Mouse (Mus musculus): ENCODE data around the gene Limd1. TPM values are rescaled to one million over a fixed set of nuclear protein-coding genes. Genes with fewer than 3 reads are reported as not detected.

Gene Limd1
- polyA plus RNA-seq (2014; fragmentation: Illumina TruSeq; extraction: RNeasy Lipid Tissue Mini Kit (QIAGEN cat#74804)), result 20.3 TPM

GRCm38 (mm10) chr9:123478586-123479195, at the start of gene Limd1:
Limd1 (plus strand) TSS chr9:123478706.

GRCm38 (mm10) chr9:123529392-123530157, 51.1 kb downstream of the Limd1 start, which contains the start of gene Sacm1l:
Sacm1l (plus strand) TSS chr9:123529759.

Other genes with a start within 250 kb of the Limd1 start
- 10.2 TPM for gene Tmem158, start 217.9 kb upstream of the Limd1 start, polyA plus RNA-seq (2014; fragmentation: Illumina TruSeq; extraction: RNeasy Lipid Tissue Mini Kit (QIAGEN cat#74804))
- gene Lars2, start 111.8 kb upstream of the Limd1 start, polyA plus RNA-seq (2014; fragmentation: Illumina TruSeq; extraction: RNeasy Lipid Tissue Mini Kit (QIAGEN cat#74804)), result 23.9 TPM
- 201 TPM for gene Sacm1l, start 51.1 kb downstream of the Limd1 start, polyA plus RNA-seq (2014; fragmentation: Illumina TruSeq; extraction: RNeasy Lipid Tissue Mini Kit (QIAGEN cat#74804))
- 0.26 TPM for gene Slc6a20b, start 153.9 kb downstream of the Limd1 start, polyA plus RNA-seq (2014; fragmentation: Illumina TruSeq; extraction: RNeasy Lipid Tissue Mini Kit (QIAGEN cat#74804))
- 0.54 TPM for gene Ccr9, start 199.7 kb downstream of the Limd1 start, polyA plus RNA-seq (2014; fragmentation: Illumina TruSeq; extraction: RNeasy Lipid Tissue Mini Kit (QIAGEN cat#74804))
- 1.1 TPM for gene Slc6a20a, start 200.2 kb downstream of the Limd1 start, polyA plus RNA-seq (2014; fragmentation: Illumina TruSeq; extraction: RNeasy Lipid Tissue Mini Kit (QIAGEN cat#74804))
- gene Lztfl1, start 239.0 kb downstream of the Limd1 start, polyA plus RNA-seq (2014; fragmentation: Illumina TruSeq; extraction: RNeasy Lipid Tissue Mini Kit (QIAGEN cat#74804)), result 205 TPM